Mouse (Mus musculus) thymus, postnatal 36 days (tissue): ENCODE data around the gene Scrg1.
"Not testable (repeated sequence)": the region's sequence is repeated elsewhere in the genome, so short reads cannot be mapped to it uniquely, and the experiment has no call there.

Experiments used
- DNase-seq, 2 experiments: peaks; one replicate each; pipeline ENCODE4 v3.0.0; 2022; ENCODE audit warnings: mixed read lengths in 2 of 2

The Scrg1 gene

GRCm38 (mm10) chr8:57511316-57512118 lies 55.8 kb downstream of the Scrg1 start, which contains the start of gene Hmgb2:
Hmgb2 (plus strand) TSS chr8:57511907.
- peak; percentile 99 for DNase-seq

GRCm38 (mm10) chr8:57512141-57513056 lies 56.7 kb downstream of the Scrg1 start:
- peak; percentile 44 to 67 for DNase-seq

- not testable (repeated sequence) for DNase-seq
Observed at GRCm38 (mm10) chr8:57513178-57513661, 57.5 kb downstream of the Scrg1 start.

GRCm38 (mm10) chr8:57516685-57517084 lies 61.0 kb downstream of the Scrg1 start:
- DNase-seq: not testable (repeated sequence)

DNA sequence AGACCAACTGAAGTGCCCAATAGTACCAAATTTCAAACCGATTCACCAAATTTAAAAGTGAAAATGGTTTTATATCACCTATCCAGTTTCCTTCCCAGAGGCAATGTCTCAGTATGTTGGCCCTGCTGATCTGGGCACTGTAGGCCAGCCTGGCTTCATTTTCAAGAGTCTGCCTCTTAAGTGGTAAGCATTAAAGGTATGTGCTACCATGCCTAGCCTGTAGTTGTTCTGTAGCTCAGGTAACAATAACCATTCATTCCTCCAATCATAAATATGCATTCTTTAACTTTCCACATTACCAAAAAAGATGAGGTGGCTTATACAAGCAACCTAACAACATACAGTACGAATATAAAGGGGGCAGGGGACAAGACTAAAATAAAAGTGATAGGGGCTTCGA lies 62.0 kb downstream of the Scrg1 start:
- DNase-seq: no peak

- no peak for DNase-seq
Observed at GRCm38 (mm10) chr8:57520186-57520786, 64.6 kb downstream of the Scrg1 start.
